Mouse (Mus musculus): Measurements from ENCODE around the gene C9orf72. TPM values are rescaled to one million over a fixed set of nuclear protein-coding genes. Genes with fewer than 3 reads are reported as not detected.

C9orf72 gene
- polyA plus RNA-seq, 1 experiment = 13.1 TPM

DNA sequence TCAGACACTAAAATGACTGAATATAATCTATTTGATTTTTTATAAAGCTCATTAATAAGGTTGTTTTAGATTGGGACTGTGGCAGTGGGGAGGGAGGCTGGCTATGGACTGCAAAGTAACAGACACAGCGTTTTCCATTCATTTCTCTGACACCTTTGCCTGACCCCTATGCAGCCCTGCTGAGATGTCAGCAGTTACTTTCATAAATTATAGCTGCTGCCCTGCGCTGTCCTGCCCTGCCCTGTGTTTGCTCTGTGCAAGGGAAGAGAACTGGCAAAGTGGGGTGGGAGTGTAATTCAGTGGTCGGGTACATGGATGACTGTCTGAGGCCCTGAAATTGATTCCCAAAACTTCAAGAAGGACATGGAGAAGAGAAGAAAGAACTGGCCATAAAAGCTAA lies 71.9 kb downstream of the C9orf72 start:
- no peaks in the 10 kb centered on the region for H3K36me3 ChIP-seq (ENCODE audit: control insufficient read depth, insufficient read depth)
- H3K4me2 ChIP-seq (ENCODE audit: low read depth) = no peak overlapping the region
- no peak overlapping the region for H3K4me3 ChIP-seq
- TF ChIP-seq MYOG (IDR thresholded peaks at IDR 0.05; ENCODE audit: control insufficient read depth in 1 of 3, insufficient read depth in 1 of 3, insufficient read length in 2 of 3, low read depth in 2 of 3) = no peak
- no peak for TF ChIP-seq TCF3 (IDR thresholded peaks at IDR 0.05; ENCODE audit: insufficient read length, low read depth)
- TF ChIP-seq TCF12 (IDR thresholded peaks at IDR 0.05; ENCODE audit: insufficient read depth, poor library complexity, severe bottlenecking) = no peak
- TF ChIP-seq MAX (IDR thresholded peaks at IDR 0.05; ENCODE audit: low read depth) = no peak
- TF ChIP-seq POLR2A (IDR thresholded peaks at IDR 0.05; ENCODE audit: insufficient read length, low read depth) = no peak
- no peak for TF ChIP-seq SRF (IDR thresholded peaks at IDR 0.05; ENCODE audit: control insufficient read depth, insufficient read length, low read depth)
- TF ChIP-seq MYOD1 (IDR thresholded peaks at IDR 0.05; ENCODE audit: control insufficient read depth in 1 of 3, insufficient read length in 2 of 3, low read depth in 2 of 3) = no peak
- no peaks in the 10 kb centered on the region for H3K27me3 ChIP-seq (ENCODE audit: control insufficient read depth, insufficient read depth, insufficient read length)
- no peak overlapping the region for H3ac ChIP-seq (ENCODE audit: control insufficient read depth, insufficient read length)
- H3K79me2 ChIP-seq (ENCODE audit: control insufficient read depth, insufficient read depth) = no peaks in the 10 kb centered on the region

DNA sequence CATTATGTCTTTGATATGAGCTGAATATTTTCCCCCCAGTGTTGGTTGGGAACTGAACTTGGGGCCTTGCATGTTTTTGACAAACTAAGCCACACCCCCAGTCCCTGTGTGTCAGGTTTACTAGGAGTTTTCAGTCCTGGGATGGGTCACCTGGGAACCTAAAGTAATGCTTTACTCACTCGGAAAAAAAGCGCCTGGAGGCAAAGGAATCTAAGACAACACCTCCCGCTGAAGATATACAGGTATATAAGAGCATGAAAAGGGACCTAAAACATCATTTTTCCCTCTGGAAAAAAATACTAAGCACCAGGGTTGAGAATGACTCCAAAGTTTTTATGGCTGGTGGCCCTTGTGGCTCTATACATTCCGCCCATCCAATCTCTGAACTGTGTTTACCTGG lies 74.2 kb downstream of the C9orf72 start, which contains the start of gene Ifnk:
Ifnk (plus strand) TSS at position 301 of the 400 bp plus-strand sequence.
- TF ChIP-seq POLR2AphosphoS2 (IDR thresholded peaks at IDR 0.05; ENCODE audit: insufficient read length, low read depth) = no peak
- TF ChIP-seq TCF12 (IDR thresholded peaks at IDR 0.05; ENCODE audit: insufficient read depth, poor library complexity, severe bottlenecking) = no peak
- TF ChIP-seq REST (IDR thresholded peaks at IDR 0.05; ENCODE audit: insufficient read depth, insufficient read length) = no peak
- no peak for TF ChIP-seq TCF3 (IDR thresholded peaks at IDR 0.05; ENCODE audit: insufficient read length, low read depth)
- no peak for TF ChIP-seq SRF (IDR thresholded peaks at IDR 0.05; ENCODE audit: control insufficient read depth, insufficient read length, low read depth)
- TF ChIP-seq CEBPB (IDR thresholded peaks at IDR 0.05; ENCODE audit: insufficient read depth, poor library complexity, severe bottlenecking) = no peak
- TF ChIP-seq MYOG (IDR thresholded peaks at IDR 0.05; ENCODE audit: control insufficient read depth in 1 of 3, insufficient read depth in 1 of 3, insufficient read length in 2 of 3, low read depth in 2 of 3) = no peak
- TF ChIP-seq POLR2A (IDR thresholded peaks at IDR 0.05; ENCODE audit: insufficient read length, low read depth) = no peak
- no peak for TF ChIP-seq MAX (IDR thresholded peaks at IDR 0.05; ENCODE audit: low read depth)
- H3K36me3 ChIP-seq (ENCODE audit: control insufficient read depth, insufficient read depth) = no peaks in the 10 kb centered on the region
- no peak within 1 kb of the TSS for H3K4me3 ChIP-seq
- H3K79me2 ChIP-seq (ENCODE audit: control insufficient read depth, insufficient read depth) = no peaks in the 10 kb centered on the region
- no peak within 1 kb of the TSS for H3ac ChIP-seq (ENCODE audit: control insufficient read depth, insufficient read length)
- no peak within 1 kb of the TSS for H3K4me2 ChIP-seq (ENCODE audit: low read depth)
- no peaks in the 10 kb centered on the region for H3K27me3 ChIP-seq (ENCODE audit: control insufficient read depth, insufficient read depth, insufficient read length)

DNA sequence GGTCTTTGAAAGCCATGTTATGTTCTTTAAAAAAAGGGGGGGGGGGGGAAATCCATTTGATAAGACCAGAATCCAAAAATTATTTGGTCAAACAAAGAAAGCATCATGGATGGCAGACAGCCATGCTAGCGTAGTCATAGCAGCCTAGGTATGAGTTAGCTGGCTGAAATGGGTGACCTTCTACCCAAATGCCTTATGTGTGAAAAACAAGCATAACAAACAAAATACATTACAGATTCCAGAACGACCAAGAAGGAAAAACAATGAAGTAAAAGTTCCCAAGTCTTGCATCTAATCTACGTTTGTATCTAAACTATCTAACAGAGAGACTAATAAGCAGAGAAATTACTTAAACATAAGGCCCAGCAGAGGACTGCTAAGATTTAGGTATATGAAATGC lies 75.3 kb downstream of the C9orf72 start:
- no peaks in the 10 kb centered on the region for H3K27me3 ChIP-seq (ENCODE audit: control insufficient read depth, insufficient read depth, insufficient read length)
- no peak overlapping the region for H3K4me2 ChIP-seq (ENCODE audit: low read depth)
- TF ChIP-seq POLR2AphosphoS2 (IDR thresholded peaks at IDR 0.05; ENCODE audit: insufficient read length, low read depth) (no peak), REST (IDR thresholded peaks at IDR 0.05; ENCODE audit: insufficient read depth, insufficient read length) (no peak), USF1 (IDR thresholded peaks at IDR 0.05; ENCODE audit: low read depth) (no peak)
- H3ac ChIP-seq (ENCODE audit: control insufficient read depth, insufficient read length) = no peak overlapping the region
- H3K36me3 ChIP-seq (ENCODE audit: control insufficient read depth, insufficient read depth) = no peaks in the 10 kb centered on the region
- H3K79me2 ChIP-seq (ENCODE audit: control insufficient read depth, insufficient read depth) = no peaks in the 10 kb centered on the region
- H3K4me3 ChIP-seq = no peak overlapping the region

DNA sequence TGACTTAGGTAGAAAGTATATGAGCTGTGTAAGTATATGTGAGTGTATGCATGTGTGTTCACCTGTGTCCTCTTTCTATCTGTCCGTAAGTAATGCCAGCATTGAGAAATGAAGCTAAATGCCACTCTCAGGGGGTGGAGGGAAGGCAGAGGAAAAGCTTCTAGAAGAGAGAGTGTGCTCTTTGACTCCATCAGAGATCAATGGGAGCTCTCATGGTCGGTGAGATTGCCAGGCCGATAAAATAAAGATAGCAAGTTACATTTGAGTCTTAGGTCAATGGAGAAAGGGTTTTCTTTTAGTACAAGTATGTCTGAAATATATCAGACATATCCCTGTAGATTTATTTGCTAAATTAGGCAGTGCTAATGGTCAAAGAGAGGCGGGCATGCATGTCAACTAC lies 77.6 kb downstream of the C9orf72 start:
- Histone ChIP-seq H3K27me3 (ENCODE audit: control insufficient read depth, insufficient read depth, insufficient read length) (no peaks in the 10 kb centered on the region), H3K79me2 (ENCODE audit: control insufficient read depth, insufficient read depth) (no peaks in the 10 kb centered on the region), H3K36me3 (ENCODE audit: control insufficient read depth, insufficient read depth) (no peaks in the 10 kb centered on the region), H3K4me3 (no peak overlapping the region), H3K4me2 (ENCODE audit: low read depth) (no peak overlapping the region), H3ac (ENCODE audit: control insufficient read depth, insufficient read length) (no peak overlapping the region)
- TF ChIP-seq POLR2AphosphoS2 (IDR thresholded peaks at IDR 0.05; ENCODE audit: insufficient read length, low read depth) (no peak), MYOD1 (IDR thresholded peaks at IDR 0.05; ENCODE audit: control insufficient read depth in 1 of 3, insufficient read length in 2 of 3, low read depth in 2 of 3) (no peak), E2F4 (IDR thresholded peaks at IDR 0.05; ENCODE audit: insufficient read depth) (no peak), CEBPB (IDR thresholded peaks at IDR 0.05; ENCODE audit: insufficient read depth, poor library complexity, severe bottlenecking) (no peak), SRF (IDR thresholded peaks at IDR 0.05; ENCODE audit: control insufficient read depth, insufficient read length, low read depth) (no peak), USF1 (IDR thresholded peaks at IDR 0.05; ENCODE audit: low read depth) (no peak), REST (IDR thresholded peaks at IDR 0.05; ENCODE audit: insufficient read depth, insufficient read length) (no peak), MAX (IDR thresholded peaks at IDR 0.05; ENCODE audit: low read depth) (no peak), TCF3 (IDR thresholded peaks at IDR 0.05; ENCODE audit: insufficient read length, low read depth) (no peak)

DNA sequence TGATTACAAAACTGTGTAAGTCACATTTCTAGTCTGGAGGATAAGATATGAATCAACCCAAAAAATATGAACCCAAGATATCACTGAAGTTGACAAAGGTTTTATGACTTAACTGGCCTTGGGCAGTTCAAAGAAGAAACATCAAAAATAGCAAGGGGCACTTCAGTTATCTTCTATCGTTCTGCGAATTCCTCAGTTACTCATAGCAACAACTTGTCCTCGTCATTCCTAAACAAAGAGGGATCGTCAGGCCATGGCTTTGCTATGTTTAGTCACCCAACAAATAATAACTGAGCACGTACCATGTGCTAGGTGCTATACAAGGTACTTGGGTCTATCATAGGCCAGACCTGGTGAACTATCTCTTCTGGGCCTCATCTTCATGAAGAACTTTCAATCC lies 79.4 kb downstream of the C9orf72 start:
- H3K4me2 ChIP-seq (ENCODE audit: low read depth) = no peak overlapping the region
- H3K27me3 ChIP-seq (ENCODE audit: control insufficient read depth, insufficient read depth, insufficient read length) = no peaks in the 10 kb centered on the region
- TF ChIP-seq TCF12 (IDR thresholded peaks at IDR 0.05; ENCODE audit: insufficient read depth, poor library complexity, severe bottlenecking) (no peak), USF1 (IDR thresholded peaks at IDR 0.05; ENCODE audit: low read depth) (no peak), CEBPB (IDR thresholded peaks at IDR 0.05; ENCODE audit: insufficient read depth, poor library complexity, severe bottlenecking) (no peak), MYOD1 (IDR thresholded peaks at IDR 0.05; ENCODE audit: control insufficient read depth in 1 of 3, insufficient read length in 2 of 3, low read depth in 2 of 3) (no peak), TCF3 (IDR thresholded peaks at IDR 0.05; ENCODE audit: insufficient read length, low read depth) (no peak), REST (IDR thresholded peaks at IDR 0.05; ENCODE audit: insufficient read depth, insufficient read length) (no peak), POLR2AphosphoS2 (IDR thresholded peaks at IDR 0.05; ENCODE audit: insufficient read length, low read depth) (no peak), E2F4 (IDR thresholded peaks at IDR 0.05; ENCODE audit: insufficient read depth) (no peak), MAX (IDR thresholded peaks at IDR 0.05; ENCODE audit: low read depth) (no peak), POLR2A (IDR thresholded peaks at IDR 0.05; ENCODE audit: insufficient read length, low read depth) (no peak), SRF (IDR thresholded peaks at IDR 0.05; ENCODE audit: control insufficient read depth, insufficient read length, low read depth) (no peak), MYOG (IDR thresholded peaks at IDR 0.05; ENCODE audit: control insufficient read depth in 1 of 3, insufficient read depth in 1 of 3, insufficient read length in 2 of 3, low read depth in 2 of 3) (no peak)
- H3K79me2 ChIP-seq (ENCODE audit: control insufficient read depth, insufficient read depth) = no peaks in the 10 kb centered on the region
- no peak overlapping the region for H3ac ChIP-seq (ENCODE audit: control insufficient read depth, insufficient read length)
- H3K4me3 ChIP-seq = no peak overlapping the region
- no peaks in the 10 kb centered on the region for H3K36me3 ChIP-seq (ENCODE audit: control insufficient read depth, insufficient read depth)
